Mouse (Mus musculus) small intestine, adult 2 months (tissue): ENCODE measurements around the gene Lsm2. TPM values are rescaled to one million over a fixed set of nuclear protein-coding genes. Genes with fewer than 3 reads are reported as not detected.

Source experiments
- H3K27ac ChIP-seq: fragments of 200-500 bp; 2 replicates; pipeline ENCODE4 v1.5.1; 2012; ENCODE audit warnings: low read depth, low read length, control low read depth, inconsistent platforms; ENCODE audit not compliant: insufficient read depth
- H3K27me3 ChIP-seq: fragments of 200-500 bp; 2 replicates; pipeline ENCODE4 v1.6.1; 2012; ENCODE audit warnings: mild to moderate bottlenecking, moderate library complexity, low read length, inconsistent platforms; ENCODE audit not compliant: control insufficient read depth, insufficient read depth
- H3K36me3 ChIP-seq: fragments of 200-500 bp; 2 replicates; pipeline ENCODE4 v1.6.1; 2012; ENCODE audit warnings: mild to moderate bottlenecking, low read length, control low read depth, inconsistent platforms; ENCODE audit not compliant: control insufficient read depth, insufficient read depth
- H3K4me1 ChIP-seq: fragments of 200-500 bp; 2 replicates; pipeline ENCODE4 v1.6.1; 2012; ENCODE audit warnings: low read length, inconsistent platforms, mixed read lengths; ENCODE audit not compliant: control insufficient read depth, insufficient read depth, insufficient read length
- H3K4me3 ChIP-seq: fragments of 200-500 bp; 2 replicates; pipeline ENCODE4 v1.5.1; 2012; ENCODE audit warnings: low read depth, mild to moderate bottlenecking, control low read depth, inconsistent platforms, low read length, moderate library complexity
- CTCF ChIP-seq: fragments of 200-500 bp; IDR thresholded peaks from 2 replicates; pipeline ENCODE4 v1.5.1; 2012; ENCODE audit warnings: low read depth, mild to moderate bottlenecking, control low read depth, inconsistent platforms, low read length, moderate library complexity, mixed read lengths; ENCODE audit not compliant: insufficient replicate concordance, insufficient read length; ENCODE audit errors: extremely low read depth
- POLR2A ChIP-seq: fragments of 200-500 bp; IDR thresholded peaks from 2 replicates; pipeline ENCODE4 v1.6.1; 2012; ENCODE audit warnings: low read depth, mild to moderate bottlenecking, control low read depth, inconsistent platforms, low read length, moderate library complexity
- WGBS: fragments of 180-500 bp; shearing (Covaris S2); methylation state at CpG from one replicate; pipeline ENCODE4 v1.1.7; 2018; 5-methylcytosine and 5-hydroxymethylcytosine counted together
- polyA plus RNA-seq: library from polyadenylated mRNA; depleted of rRNA; stranded (reverse); fragments of >200 nt; gene quantifications from 2 replicates; pipeline ENCODE4 v1.2.3, GENCODE M21; 2012

Gene Lsm2
- polyA plus RNA-seq, 1 experiment = 82.1 TPM

DNA sequence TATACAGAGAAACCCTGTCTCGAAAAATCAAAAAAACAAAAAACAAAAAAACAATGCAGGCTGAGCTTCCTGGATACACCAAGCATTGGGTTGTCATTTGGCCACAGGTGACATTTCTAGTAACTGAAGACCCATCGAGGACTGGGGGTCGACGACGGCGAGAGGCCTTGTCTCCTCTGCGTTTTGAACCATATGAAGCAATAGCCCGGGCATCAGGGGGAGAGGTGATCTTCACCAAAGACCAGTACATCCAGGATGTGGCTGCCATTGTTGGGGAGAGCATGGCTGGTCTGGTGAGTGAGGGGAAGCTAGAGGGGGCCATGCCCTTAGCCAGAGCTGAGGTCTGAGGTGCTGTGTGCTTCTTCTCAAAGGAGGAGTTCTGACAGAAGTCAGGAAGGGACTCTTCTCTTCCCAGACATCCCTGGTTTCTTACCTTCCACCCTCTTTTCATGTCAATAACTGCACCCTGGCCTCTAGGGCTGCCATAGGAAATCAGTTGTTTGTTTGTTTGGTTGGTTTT is 40.9 kb downstream of the Lsm2 start:
- Histone ChIP-seq H3K27ac (peak overlapping the region; percentile 55; the same call in 1 of the 2 replicates), H3K4me1 (peaks cover 31% of the 10 kb centered on the region), H3K27me3 (no peaks in the 10 kb centered on the region), H3K36me3 (no peaks in the 10 kb centered on the region), H3K4me3 (no peak overlapping the region)
- 94% methylated on average over 8 of the region's 8 CpGs for WGBS
- TF ChIP-seq CTCF (no peak), POLR2A (no peak)

GRCm38 (mm10) chr17:35023221-35023620 is 41.6 kb downstream of the Lsm2 start:
- TF ChIP-seq CTCF = no peak
- no peak for TF ChIP-seq POLR2A
- no peaks in the 10 kb centered on the region for H3K36me3 ChIP-seq
- 80% methylated on average over 5 of the region's 5 CpGs for WGBS
- H3K4me1 ChIP-seq = peaks cover 29% of the 10 kb centered on the region
- H3K4me3 ChIP-seq = no peak overlapping the region
- no peaks in the 10 kb centered on the region for H3K27me3 ChIP-seq
- H3K27ac ChIP-seq = peak overlapping the region; percentile 84

GRCm38 (mm10) chr17:35023756-35024155 is 42.1 kb downstream of the Lsm2 start:
- peaks cover 25% of the 10 kb centered on the region for H3K4me1 ChIP-seq
- H3K27ac ChIP-seq = peak overlapping the region; percentile 84
- H3K36me3 ChIP-seq = no peaks in the 10 kb centered on the region
- WGBS = 30% methylated on average over 4 of the region's 4 CpGs
- TF ChIP-seq POLR2A (peak; percentile 29; the same call in 1 of the 2 replicates), CTCF (no peak)
- no peak overlapping the region for H3K4me3 ChIP-seq
- H3K27me3 ChIP-seq = no peaks in the 10 kb centered on the region

DNA sequence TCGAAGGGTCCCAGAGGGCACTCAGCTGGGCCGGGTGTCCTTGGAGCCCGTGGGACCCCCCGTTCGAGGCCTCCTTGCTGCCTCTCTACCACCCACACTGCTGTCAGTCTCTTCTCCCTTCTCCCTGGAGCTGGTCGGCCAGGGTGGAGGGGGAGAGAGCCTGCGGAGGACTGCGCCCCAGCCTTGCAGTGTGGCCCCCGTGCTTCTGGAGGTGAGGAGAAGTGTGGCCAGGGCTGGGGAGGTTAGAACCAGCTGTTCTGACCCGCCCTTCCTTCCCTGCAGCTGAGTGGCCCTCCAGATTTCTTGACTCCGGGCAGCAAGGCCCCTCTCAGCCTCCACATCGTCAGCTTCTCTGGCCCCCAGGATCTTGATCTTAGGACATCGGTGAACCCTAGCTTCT is 42.6 kb downstream of the Lsm2 start:
- no peak overlapping the region for H3K27ac ChIP-seq
- no peaks in the 10 kb centered on the region for H3K27me3 ChIP-seq
- WGBS = 74% methylated on average over 13 of the region's 13 CpGs
- peaks cover 25% of the 10 kb centered on the region for H3K4me1 ChIP-seq
- no peak overlapping the region for H3K4me3 ChIP-seq
- TF ChIP-seq CTCF = no peak
- no peaks in the 10 kb centered on the region for H3K36me3 ChIP-seq

- no peak overlapping the region for H3K27ac ChIP-seq
- no peaks in the 10 kb centered on the region for H3K36me3 ChIP-seq
- no peak overlapping the region for H3K4me3 ChIP-seq
- no peaks in the 10 kb centered on the region for H3K27me3 ChIP-seq
- H3K4me1 ChIP-seq = peaks cover 25% of the 10 kb centered on the region
- 73% methylated on average over 10 of the region's 10 CpGs for WGBS
- TF ChIP-seq CTCF (no peak), POLR2A (no peak)
Observed at GRCm38 (mm10) chr17:35024691-35025488, 43.2 kb downstream of the Lsm2 start.

DNA sequence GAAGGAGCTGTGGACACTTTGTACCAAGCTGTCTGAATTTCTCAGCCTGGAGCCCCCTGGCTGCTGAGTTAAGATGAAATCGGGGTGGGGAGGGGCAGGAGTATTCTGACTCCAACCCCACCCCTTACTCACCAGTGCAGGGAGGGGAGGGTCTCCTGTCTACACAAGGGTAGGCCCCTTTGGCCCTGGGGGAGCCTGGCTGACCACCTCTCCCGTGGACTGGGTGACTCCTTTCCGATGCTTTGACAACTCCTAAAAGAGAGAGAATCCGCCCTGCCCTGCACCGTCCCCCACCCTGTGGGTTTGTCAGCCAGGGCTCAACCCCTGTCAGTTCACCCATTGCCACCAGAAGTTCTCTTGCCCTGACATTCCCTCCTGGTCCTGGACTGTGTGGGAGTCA is 44.5 kb downstream of the Lsm2 start:
- H3K36me3 ChIP-seq = no peaks in the 10 kb centered on the region
- TF ChIP-seq POLR2A (no peak), CTCF (no peak)
- 87% methylated on average over 5 of the region's 5 CpGs for WGBS
- no peaks in the 10 kb centered on the region for H3K27me3 ChIP-seq
- no peak overlapping the region for H3K27ac ChIP-seq
- peaks cover 25% of the 10 kb centered on the region for H3K4me1 ChIP-seq
- H3K4me3 ChIP-seq = no peak overlapping the region

DNA sequence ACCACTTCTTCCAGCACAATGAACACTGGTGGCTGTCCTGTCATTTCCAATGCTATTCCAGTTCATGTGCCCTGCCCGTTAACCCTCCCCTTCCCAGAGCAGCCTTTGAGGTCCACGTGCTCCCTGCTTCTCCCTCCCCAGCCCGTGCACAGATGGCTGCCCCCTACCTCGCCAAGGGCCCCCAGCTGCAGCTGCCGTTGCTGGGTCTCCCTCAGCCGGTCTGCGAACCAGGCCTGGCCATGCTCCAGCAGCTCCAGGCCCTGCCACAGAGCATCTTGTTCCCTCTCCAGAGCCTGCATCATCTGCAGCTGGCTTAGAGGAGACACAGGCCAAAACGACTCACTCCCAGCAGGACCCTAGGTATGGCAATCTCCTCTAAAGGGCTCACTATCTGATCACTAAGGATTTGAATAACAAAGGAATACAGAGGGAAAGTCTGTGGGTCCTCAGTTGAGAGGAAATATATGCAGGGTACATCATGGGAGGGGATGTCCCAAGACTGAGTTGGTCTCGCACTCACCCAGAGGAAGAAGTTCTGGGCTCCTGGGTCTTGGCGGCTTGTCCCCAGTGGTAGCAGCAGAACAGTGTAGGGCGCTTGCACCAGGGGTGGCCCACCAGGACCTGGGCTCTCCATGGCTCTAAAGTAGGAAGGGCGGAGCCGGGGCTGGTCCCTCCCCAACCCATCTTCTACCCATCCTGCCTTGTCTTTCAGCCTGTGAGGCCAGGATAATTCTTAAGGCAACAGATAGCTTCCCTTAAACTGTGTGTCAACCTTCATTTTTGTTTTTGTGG is 45.8 kb downstream of the Lsm2 start, which contains the start of gene Sapcd1:
TSS of gene Sapcd1 (minus strand) at position 740 of the 792 bp plus-strand sequence.
- H3K27ac ChIP-seq = no peak within 1 kb of the TSS
- H3K27me3 ChIP-seq = no peaks in the 10 kb centered on the region

More for the DNA sequence above, 45.8 kb downstream of the Lsm2 start, which contains the start of gene Sapcd1:
- Histone ChIP-seq H3K36me3 (no peaks in the 10 kb centered on the region), H3K4me1 (peaks cover 21% of the 10 kb centered on the region), H3K4me3 (no peak within 1 kb of the TSS)
- 64% methylated on average over 13 of the region's 13 CpGs for WGBS
- TF ChIP-seq POLR2A (no peak), CTCF (no peak)
